Mouse (Mus musculus): ENCODE data around the gene Hmgn1. TPM values are rescaled to one million over a fixed set of nuclear protein-coding genes. Genes with fewer than 3 reads are reported as not detected.

Hmgn1 gene
- total and polyA plus RNA-seq, 3 experiments: 243 to 745 (median 394) TPM

DNA sequence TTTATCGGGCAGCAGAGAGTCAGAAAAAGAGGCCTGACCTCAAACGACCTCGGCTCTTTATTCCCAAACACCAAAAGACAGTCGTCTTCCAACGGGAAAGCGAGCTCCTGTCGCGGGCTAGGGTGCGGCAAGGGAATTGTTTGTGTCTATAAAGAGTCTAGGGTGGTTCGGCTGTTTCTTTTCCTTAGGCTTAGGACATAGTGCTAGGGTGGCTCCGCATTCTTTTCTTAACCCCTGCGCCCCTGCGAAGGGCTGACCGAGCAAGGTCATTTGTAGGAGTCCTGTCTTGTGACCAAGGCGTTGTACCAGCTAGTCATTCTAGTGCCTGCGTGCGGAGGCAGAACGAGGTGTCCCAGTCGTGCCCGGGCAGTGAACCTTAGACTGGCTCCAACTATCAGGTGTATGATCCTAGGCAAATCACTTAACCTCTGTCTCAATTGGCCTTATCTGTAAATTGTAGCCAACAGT lies 44.3 kb downstream of the Hmgn1 start:
- H3K36me3 ChIP-seq (replicated peaks in 1 of 2; ENCODE audit: control insufficient read depth in 1 of 2, insufficient read depth in 1 of 2, low read length in 1 of 2): no peaks in the 10 kb centered on the region
- no peak overlapping the region for H3K27ac ChIP-seq (ENCODE audit: insufficient read depth, low read depth)
- dilution Hi-C loops (cut with MboI; ENCODE audit: extremely low pct_ligation_motif_present, extremely low pct_unique_long_range_greater_than_20kb, low sequenced_read_pairs): no loop called here
- H3K4me2 ChIP-seq (ENCODE audit: insufficient read depth, low read depth, poor library complexity, severe bottlenecking): no peak overlapping the region; the same call in 1 of the 2 replicates
- TF ChIP-seq NELFE (IDR thresholded peaks at IDR 0.05; ENCODE audit: low read depth, low read length) (no peak), ELF1 (IDR thresholded peaks at IDR 0.05; ENCODE audit: low read depth, low read length) (no peak), TBP (conservative IDR thresholded peaks at IDR 0.05; ENCODE audit: low read depth, low read length) (no peak), MXI1 (IDR thresholded peaks at IDR 0.05; ENCODE audit: low read depth, low read length) (no peak), ZMIZ1 (IDR thresholded peaks at IDR 0.05; ENCODE audit: low read depth, low read length) (no peak), JUND (conservative IDR thresholded peaks at IDR 0.05; ENCODE audit: low read depth, low read length) (no peak), ZNF384 (IDR thresholded peaks at IDR 0.05; ENCODE audit: low read depth, low read length) (no peak), UBTF (IDR thresholded peaks at IDR 0.05; ENCODE audit: low read depth, low read length) (no peak), CHD1 (IDR thresholded peaks at IDR 0.05; ENCODE audit: low read depth, low read length) (no peak), MEF2A (IDR thresholded peaks at IDR 0.05; ENCODE audit: borderline replicate concordance, low read depth, low read length) (no peak), SMC3 (IDR thresholded peaks at IDR 0.05; ENCODE audit: low read depth, low read length) (no peak), KAT2A (IDR thresholded peaks at IDR 0.05; ENCODE audit: insufficient replicate concordance, low read length) (no peak)
- no peaks in the 10 kb centered on the region for H3K79me2 ChIP-seq (replicated peaks; ENCODE audit: control insufficient read depth, extremely low read depth, insufficient read depth, poor library complexity, severe bottlenecking)
- H3K4me3 ChIP-seq (replicated peaks in 1 of 3; ENCODE audit: low read depth in 2 of 3, low read length in 2 of 3, poor library complexity in 1 of 3): no peak overlapping the region
- no peak overlapping the region for H3K9ac ChIP-seq (ENCODE audit: insufficient read depth, low read depth)
- in situ Hi-C loops (cut with MboI; ENCODE audit: low pct_ligation_motif_present, low pct_unique_long_range_greater_than_20kb, low sequenced_read_pairs): no loop called here
- peaks cover 72% of the 10 kb centered on the region for H3K27me3 ChIP-seq (replicated peaks)
- peaks cover 0 to 23% of the 10 kb centered on the region in 2 experiments; a peak in 2 of 4 replicates for H3K4me1 ChIP-seq (ENCODE audit: control insufficient read depth in 1 of 2, insufficient read depth in 2 of 2)
- H3K9me3 ChIP-seq (replicated peaks; ENCODE audit: low read length): peaks cover 19% of the 10 kb centered on the region
- no peak for DNase-seq (ENCODE audit: extremely low read depth)

DNA sequence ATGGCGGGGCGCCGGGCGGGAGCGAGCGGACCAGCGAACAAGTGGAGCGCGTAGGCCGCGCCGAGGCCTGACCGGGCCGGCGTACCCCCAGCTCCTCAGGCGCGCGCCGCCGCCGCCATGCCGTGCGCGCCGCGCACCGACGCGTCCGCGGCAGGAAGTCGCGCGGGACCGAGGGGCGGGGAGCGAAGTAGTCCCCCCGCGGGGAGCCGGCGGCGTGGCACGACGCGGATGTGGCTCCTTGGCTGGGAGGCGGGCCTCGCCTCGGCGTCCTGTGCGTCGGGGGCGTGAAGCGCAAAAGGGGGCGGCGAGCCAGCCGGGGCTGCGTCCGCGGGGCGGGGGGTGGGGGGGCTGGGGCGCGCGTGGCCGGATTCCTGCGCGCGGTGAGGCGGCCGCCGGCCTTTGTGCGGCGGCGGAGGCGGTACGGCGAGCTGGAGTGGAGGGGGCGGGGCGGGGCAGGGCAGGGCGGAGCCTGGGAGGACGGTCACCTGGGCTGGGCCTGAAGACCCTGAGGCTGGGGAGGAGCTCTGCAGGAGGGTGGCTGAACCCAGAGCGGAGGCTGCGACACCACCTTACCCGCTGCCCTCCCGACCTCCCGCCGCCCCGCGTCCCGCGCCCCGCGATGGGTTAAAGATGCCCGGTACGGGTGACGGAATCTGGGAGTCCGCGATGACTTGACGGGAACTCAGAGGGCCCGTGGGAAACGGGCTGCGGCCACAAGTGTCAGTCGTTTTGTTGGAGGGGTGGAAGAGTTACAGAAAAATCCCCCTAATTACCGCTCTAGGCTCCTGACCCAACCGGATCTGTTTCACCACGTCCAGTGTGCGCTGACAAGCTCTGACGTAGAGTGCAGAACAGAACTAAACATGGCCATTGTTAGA lies 45.0 kb downstream of the Hmgn1 start, which contains the start of gene Brwd1:
Brwd1 (minus strand) TSS at position 226 of the 878 bp plus-strand sequence.
- no peaks in the 10 kb centered on the region for H3K36me3 ChIP-seq (replicated peaks in 1 of 2; ENCODE audit: control insufficient read depth in 1 of 2, insufficient read depth in 1 of 2, low read length in 1 of 2)
- no peaks in the 10 kb centered on the region for H3K79me2 ChIP-seq (replicated peaks; ENCODE audit: control insufficient read depth, extremely low read depth, insufficient read depth, poor library complexity, severe bottlenecking)
- dilution Hi-C loops (cut with MboI; ENCODE audit: extremely low pct_ligation_motif_present, extremely low pct_unique_long_range_greater_than_20kb, low sequenced_read_pairs): no loop called here

More for the DNA sequence above, 45.0 kb downstream of the Hmgn1 start, which contains the start of gene Brwd1:
- in situ Hi-C loops (cut with MboI; ENCODE audit: low pct_ligation_motif_present, low pct_unique_long_range_greater_than_20kb, low sequenced_read_pairs): no loop called here
- Histone ChIP-seq H3K4me1 (ENCODE audit: control insufficient read depth in 1 of 2, insufficient read depth in 2 of 2) (peaks cover 0 to 23% of the 10 kb centered on the region in 2 experiments; a peak in 2 of 4 replicates), H3K4me2 (ENCODE audit: insufficient read depth, low read depth, poor library complexity, severe bottlenecking) (peak within 1 kb of the TSS; percentile 30), H3K27me3 (replicated peaks) (peaks cover 66% of the 10 kb centered on the region), H3K27ac (ENCODE audit: insufficient read depth, low read depth) (no peak within 1 kb of the TSS), H3K9ac (ENCODE audit: insufficient read depth, low read depth) (peak within 1 kb of the TSS; percentile 57), H3K4me3 (replicated peaks in 1 of 3; ENCODE audit: low read depth in 2 of 3, low read length in 2 of 3, poor library complexity in 1 of 3) (peak within 1 kb of the TSS; percentile 48 to 78 (median 53)), H3K9me3 (replicated peaks; ENCODE audit: low read length) (peaks cover 19% of the 10 kb centered on the region)
- TF ChIP-seq ZNF384 (IDR thresholded peaks at IDR 0.05; ENCODE audit: low read depth, low read length) (no peak), GABPA (IDR thresholded peaks at IDR 0.05; ENCODE audit: insufficient replicate concordance, low read depth, low read length) (no peak), POLR2A (IDR thresholded peaks at IDR 0.05; ENCODE audit: low read depth, low read length) (no peak; the same call in 1 of the 2 replicates), EP300 (IDR thresholded peaks at IDR 0.05; ENCODE audit: low read length) (no peak), E2F4 (IDR thresholded peaks at IDR 0.05; ENCODE audit: insufficient replicate concordance, low read depth, low read length) (no peak), POLR2AphosphoS2 (IDR thresholded peaks at IDR 0.05; ENCODE audit: low read depth, low read length) (no peak), ELF1 (IDR thresholded peaks at IDR 0.05; ENCODE audit: low read depth, low read length) (0 out of 2 replicates have a peak, but pooled peaks have one; percentile 37), MEF2A (IDR thresholded peaks at IDR 0.05; ENCODE audit: borderline replicate concordance, low read depth, low read length) (no peak), JUN (IDR thresholded peaks at IDR 0.05; ENCODE audit: insufficient read depth, low read depth, low read length) (no peak)
- DNase-seq (ENCODE audit: extremely low read depth): no peak

Data from CH12.LX (cell line).